Mouse (Mus musculus) brain, embryonic 14.5 days (tissue): ENCODE measurements around the gene Fam69a.

ENCODE experiments used
- CTCF ChIP-seq: fragments of 200-500 bp; IDR thresholded peaks from 2 replicates; pipeline ENCODE4 v1.5.1; 2012; ENCODE audit warnings: inconsistent platforms, mild to moderate bottlenecking, moderate library complexity, borderline replicate concordance; ENCODE audit not compliant: insufficient read depth, insufficient read length; ENCODE audit errors: extremely low read depth
- POLR2A ChIP-seq: fragments of 200-500 bp; IDR thresholded peaks from 2 replicates; pipeline ENCODE4 v1.6.1; 2012; ENCODE audit warnings: mild to moderate bottlenecking, inconsistent platforms, borderline replicate concordance; ENCODE audit not compliant: poor library complexity, insufficient read depth, insufficient read length, severe bottlenecking; ENCODE audit errors: extremely low read depth

GRCm38 (mm10) chr5:108019367-108019766 lies 32.5 kb upstream of the Fam69a start:
- TF ChIP-seq CTCF = no peak
- TF ChIP-seq POLR2A = no peak
